Mouse (Mus musculus) embryonic stem cell, embryonic (primary cell): ENCODE data around the gene Chst10.

Experiments
- CTCF ChIA-PET, 4 experiments: fragments of 300-600 bp in 2 of 4; fragments of 350-600 bp in 2 of 4; sonication (Branson Sonifier 250); formaldehyde crosslinking; loops; one replicate each; lab custom pipeline; 2022; ENCODE audit warnings: inconsistent platforms in 2 of 4; lab: Charles Lee
- POLR2A ChIA-PET, 4 experiments: fragments of 300-600 bp in 2 of 4; fragments of 350-600 bp in 2 of 4; sonication (Branson Sonifier 250); formaldehyde crosslinking; loops; one replicate each; lab custom pipeline; 2022; ENCODE audit warnings: antibody characterized with exemption in 4 of 4, inconsistent platforms in 1 of 4; lab: Charles Lee

Gene Chst10

GRCm38 (mm10) chr1:38836477-38836872, 61.5 kb downstream of the Chst10 start, which contains the start of gene Lonrf2:
Gene Lonrf2 (minus strand): TSS chr1:38836711.
- ChIA-PET POLR2A (interaction anchor here (0.6 to 1.1 kb wide), 9 partner anchors 10 to 1029 kb away, joined by 3 to 5 read pairs (median 3); no protein-coding TSS in a partner anchor), CTCF (interaction anchor here in 3 of 4 experiments (0.6 to 0.7 kb wide), 4 partner anchors 62 to 708 kb away, joined by 3 to 9 read pairs (median 4); no protein-coding TSS in a partner anchor)

- POLR2A ChIA-PET: interaction anchor here in 3 of 4 experiments (0.6 to 1.1 kb wide), 4 partner anchors 10 to 817 kb away, joined by 3 to 5 read pairs (median 4); no protein-coding TSS in a partner anchor
- CTCF ChIA-PET: no interaction called here
Measured at GRCm38 (mm10) chr1:38835568-38836476, 62.1 kb downstream of the Chst10 start.

GRCm38 (mm10) chr1:38834899-38835298, 63.1 kb downstream of the Chst10 start:
- ChIA-PET POLR2A (interaction anchor here in 1 of 4 experiments (0.6 to 0.9 kb wide), 2 partner anchors 12 to 179 kb away, joined by 3 read pairs; no protein-coding TSS in a partner anchor), CTCF (interaction anchor here (0.6 to 1.5 kb wide), 8 partner anchors 11 to 693 kb away, joined by 3 to 5 read pairs (median 3); no protein-coding TSS in a partner anchor)

GRCm38 (mm10) chr1:38824926-38825325, 73.0 kb downstream of the Chst10 start:
- ChIA-PET POLR2A (no interaction called here), CTCF (interaction anchor here in 2 of 4 experiments (0.6 to 1.9 kb wide), 3 partner anchors 10 to 35 kb away, joined by 3 to 6 read pairs (median 5); no protein-coding TSS in a partner anchor)

- ChIA-PET POLR2A (interaction anchor here in 2 of 4 experiments (0.5 to 1.4 kb wide), 7 partner anchors 10 to 380 kb away, joined by 3 to 5 read pairs (median 3); partner anchors contain the start of gene Lonrf2 (in 1 of the 2)), CTCF (interaction anchor here (0.6 to 1.9 kb wide), 9 partner anchors 10 to 606 kb away, joined by 3 to 6 read pairs (median 4); no protein-coding TSS in a partner anchor)
Measured at GRCm38 (mm10) chr1:38823851-38824250, 74.1 kb downstream of the Chst10 start.

- POLR2A ChIA-PET: no interaction called here
- CTCF ChIA-PET: no interaction called here
Measured at GRCm38 (mm10) chr1:38819691-38820090, 78.3 kb downstream of the Chst10 start.

GRCm38 (mm10) chr1:38817671-38818070, 80.3 kb downstream of the Chst10 start:
- ChIA-PET POLR2A (no interaction called here), CTCF (interaction anchor here in 1 of 4 experiments (1.3 kb wide), 1 partner anchor 19 kb away, joined by 3 read pairs; no protein-coding TSS in a partner anchor)

GRCm38 (mm10) chr1:38817268-38817667, 80.7 kb downstream of the Chst10 start:
- CTCF ChIA-PET: interaction anchor here in 1 of 4 experiments (1.3 kb wide), 1 partner anchor 18 kb away, joined by 3 read pairs; no protein-coding TSS in a partner anchor
- POLR2A ChIA-PET: no interaction called here

- ChIA-PET CTCF (interaction anchor here in 1 of 4 experiments (1.3 kb wide), 1 partner anchor 17 kb away, joined by 3 read pairs; no protein-coding TSS in a partner anchor), POLR2A (no interaction called here)
Measured at GRCm38 (mm10) chr1:38816306-38816705, 81.7 kb downstream of the Chst10 start.
